Mouse (Mus musculus) neutrophil, adult 5-6 weeks (primary cell): ENCODE data around the gene Slc34a1. TPM values are rescaled to one million over a fixed set of nuclear protein-coding genes. Genes with fewer than 3 reads are reported as not detected.
A peak's percentile ranks its signal among the peaks of the same experiment; 100 is the strongest.

ENCODE experiments used
- ATAC-seq: fragments of 151-379, 151-347 bp; 2 replicates; pipeline ENCODE4 v1.8.0; 2017; ENCODE audit warnings: mild to moderate bottlenecking, moderate TSS enrichment; ENCODE audit not compliant: insufficient number of reproducible peaks, poor library complexity, low FRiP score, severe bottlenecking; ENCODE audit errors: extremely low read depth
- total RNA-seq: library from RNA; stranded (forward); fragments of 200-1000 nt; gene quantifications from 2 replicates; pipeline ENCODE4 v1.2.3, GENCODE M21; 2017

The Slc34a1 gene
- 0.25 and 0.35 TPM in 2 replicates for total RNA-seq

- no peak for ATAC-seq
Measured at GRCm38 (mm10) chr13:55398088-55398487, at the start of gene Slc34a1. Gene Slc34a1 (plus strand): TSS chr13:55398187.

- no peak for ATAC-seq
Measured at GRCm38 (mm10) chr13:55361145-55361544, 36.8 kb upstream of the Slc34a1 start.

GRCm38 (mm10) chr13:55361974-55362452 is 36.0 kb upstream of the Slc34a1 start:
- ATAC-seq, result no peak

- peak; percentile 99 for ATAC-seq
Measured at GRCm38 (mm10) chr13:55362453-55363060, 35.4 kb upstream of the Slc34a1 start, which contains the start of gene Lman2. Gene Lman2 (minus strand): TSS chr13:55362783.

GRCm38 (mm10) chr13:55368401-55368800 is 29.6 kb upstream of the Slc34a1 start:
- no peak for ATAC-seq

- ATAC-seq, result peak; percentile 93
Measured at GRCm38 (mm10) chr13:55369531-55370114, 28.4 kb upstream of the Slc34a1 start, which contains the start of gene Rgs14. Gene Rgs14 (plus strand): TSS chr13:55369732.

GRCm38 (mm10) chr13:55370234-55370633 is 27.8 kb upstream of the Slc34a1 start:
- ATAC-seq, result no peak

GRCm38 (mm10) chr13:55371007-55371681 is 26.8 kb upstream of the Slc34a1 start:
- no peak for ATAC-seq

GRCm38 (mm10) chr13:55371740-55372139 is 26.2 kb upstream of the Slc34a1 start:
- ATAC-seq, result no peak

GRCm38 (mm10) chr13:55374206-55374924 is 23.6 kb upstream of the Slc34a1 start:
- no peak for ATAC-seq

- no peak for ATAC-seq
Measured at GRCm38 (mm10) chr13:55375877-55376276, 22.1 kb upstream of the Slc34a1 start.

GRCm38 (mm10) chr13:55378907-55379580 is 18.9 kb upstream of the Slc34a1 start:
- ATAC-seq, result no peak

- no peak for ATAC-seq
Measured at GRCm38 (mm10) chr13:55381790-55382189, 16.2 kb upstream of the Slc34a1 start.

GRCm38 (mm10) chr13:55390644-55391043 is 7.3 kb upstream of the Slc34a1 start:
- ATAC-seq, result no peak

- ATAC-seq, result 0 out of 2 replicates have a peak, but pooled peaks have one; percentile 9
Measured at GRCm38 (mm10) chr13:55391626-55392029, 6.4 kb upstream of the Slc34a1 start.

- ATAC-seq, result no peak
Measured at GRCm38 (mm10) chr13:55392933-55393332, 5.1 kb upstream of the Slc34a1 start.

- ATAC-seq, result no peak
Measured at GRCm38 (mm10) chr13:55399300-55400038, 1.5 kb downstream of the Slc34a1 start.

- no peak for ATAC-seq
Measured at GRCm38 (mm10) chr13:55400039-55400346, 2.0 kb downstream of the Slc34a1 start.
